Mouse (Mus musculus): ENCODE results near the gene Fance.

- no peak for TF ChIP-seq CTCF (IDR thresholded peaks at IDR 0.05; ENCODE audit: insufficient read depth, low read length)
- TF ChIP-seq POLR2A (IDR thresholded peaks at IDR 0.05; ENCODE audit: borderline replicate concordance, extremely low read depth, low read depth, low read length), result no peak
Measured at GRCm38 (mm10) chr17:28299669-28300320, 13.5 kb upstream of the Fance start.
